Mouse (Mus musculus): ENCODE results near the gene Abca13. TPM values are rescaled to one million over a fixed set of nuclear protein-coding genes. Genes with fewer than 3 reads are reported as not detected.

The Abca13 gene
- polyA plus RNA-seq, 1 experiment from 2014 or later, result 0.03 TPM

- WGBS, result 88% methylated on average over 2 of the region's 2 CpGs
- Histone ChIP-seq H3K4me2 (no peak overlapping the region), H3K36me3 (no peaks in the 10 kb centered on the region), H3K9ac (no peak overlapping the region), H3K4me1 (replicated peaks) (no peaks in the 10 kb centered on the region), H3K27me3 (no peaks in the 10 kb centered on the region), H3K9me3 (no peaks in the 10 kb centered on the region), H3K4me3 (no peak overlapping the region), H3K27ac (replicated peaks) (no peak overlapping the region)
- no peak for ATAC-seq (ENCODE audit: low FRiP score, low read depth)
Observed at GRCm38 (mm10) chr11:9560026-9560425, 368.3 kb downstream of the Abca13 start.

- no peak overlapping the region for H3K9ac ChIP-seq
- no peak for ATAC-seq (ENCODE audit: low FRiP score, low read depth)
- H3K27me3 ChIP-seq, result no peaks in the 10 kb centered on the region
- no peak overlapping the region for H3K4me3 ChIP-seq
- no peak overlapping the region for H3K4me2 ChIP-seq
- H3K4me1 ChIP-seq (replicated peaks), result no peaks in the 10 kb centered on the region
- no peak overlapping the region for H3K27ac ChIP-seq (replicated peaks)
- no peaks in the 10 kb centered on the region for H3K9me3 ChIP-seq
- no peaks in the 10 kb centered on the region for H3K36me3 ChIP-seq
- WGBS, result 85% methylated on average over 2 of the region's 2 CpGs
Observed at GRCm38 (mm10) chr11:9568302-9568701, 376.6 kb downstream of the Abca13 start.

GRCm38 (mm10) chr11:9570319-9570718, 378.6 kb downstream of the Abca13 start:
- no peaks in the 10 kb centered on the region for H3K27me3 ChIP-seq
- no peak overlapping the region for H3K4me3 ChIP-seq
- no peak overlapping the region for H3K4me2 ChIP-seq
- no peak overlapping the region for H3K9ac ChIP-seq
- no peak overlapping the region for H3K27ac ChIP-seq (replicated peaks)
- no peaks in the 10 kb centered on the region for H3K4me1 ChIP-seq (replicated peaks)
- no peaks in the 10 kb centered on the region for H3K9me3 ChIP-seq
- WGBS, result 55% methylated on average over 6 of the region's 6 CpGs
- no peaks in the 10 kb centered on the region for H3K36me3 ChIP-seq
- ATAC-seq (ENCODE audit: low FRiP score, low read depth), result no peak

GRCm38 (mm10) chr11:9574894-9575293, 383.2 kb downstream of the Abca13 start:
- no peak for ATAC-seq (ENCODE audit: low FRiP score, low read depth)
- no peaks in the 10 kb centered on the region for H3K9me3 ChIP-seq
- no peaks in the 10 kb centered on the region for H3K36me3 ChIP-seq
- no peak overlapping the region for H3K4me2 ChIP-seq
- no peak overlapping the region for H3K4me3 ChIP-seq
- H3K9ac ChIP-seq, result no peak overlapping the region
- H3K27ac ChIP-seq (replicated peaks), result no peak overlapping the region
- H3K27me3 ChIP-seq, result no peaks in the 10 kb centered on the region
- H3K4me1 ChIP-seq (replicated peaks), result no peaks in the 10 kb centered on the region
- 53% methylated on average over 4 of the region's 4 CpGs for WGBS

- Histone ChIP-seq H3K4me2 (no peak overlapping the region), H3K27me3 (no peaks in the 10 kb centered on the region), H3K4me3 (no peak overlapping the region), H3K9me3 (no peaks in the 10 kb centered on the region), H3K27ac (replicated peaks) (no peak overlapping the region), H3K36me3 (no peaks in the 10 kb centered on the region), H3K9ac (no peak overlapping the region), H3K4me1 (replicated peaks) (no peaks in the 10 kb centered on the region)
- no peak for ATAC-seq (ENCODE audit: low FRiP score, low read depth)
- 45% methylated on average over 1 of the region's 1 CpGs for WGBS
Observed at GRCm38 (mm10) chr11:9591757-9592316, 400.1 kb downstream of the Abca13 start.

- Histone ChIP-seq H3K4me2 (no peak overlapping the region), H3K4me3 (no peak overlapping the region), H3K4me1 (replicated peaks) (no peaks in the 10 kb centered on the region), H3K36me3 (no peaks in the 10 kb centered on the region), H3K27me3 (no peaks in the 10 kb centered on the region), H3K27ac (replicated peaks) (no peak overlapping the region), H3K9me3 (no peaks in the 10 kb centered on the region), H3K9ac (no peak overlapping the region)
- no peak for ATAC-seq (ENCODE audit: low FRiP score, low read depth)
- 79% methylated on average over 2 of the region's 2 CpGs for WGBS
Observed at GRCm38 (mm10) chr11:9597299-9597698, 405.6 kb downstream of the Abca13 start.

GRCm38 (mm10) chr11:9601096-9601495, 409.4 kb downstream of the Abca13 start:
- WGBS, result 87% methylated on average over 3 of the region's 3 CpGs
- no peaks in the 10 kb centered on the region for H3K36me3 ChIP-seq
- no peak overlapping the region for H3K27ac ChIP-seq (replicated peaks)
- H3K4me2 ChIP-seq, result no peak overlapping the region
- no peaks in the 10 kb centered on the region for H3K9me3 ChIP-seq
- H3K27me3 ChIP-seq, result no peaks in the 10 kb centered on the region
- ATAC-seq (ENCODE audit: low FRiP score, low read depth), result no peak
- no peak overlapping the region for H3K9ac ChIP-seq
- no peaks in the 10 kb centered on the region for H3K4me1 ChIP-seq (replicated peaks)
- H3K4me3 ChIP-seq, result no peak overlapping the region

GRCm38 (mm10) chr11:9602137-9602536, 410.4 kb downstream of the Abca13 start:
- WGBS, result 83% methylated on average over 4 of the region's 4 CpGs
- no peak overlapping the region for H3K4me2 ChIP-seq
- no peak overlapping the region for H3K9ac ChIP-seq
- H3K36me3 ChIP-seq, result no peaks in the 10 kb centered on the region
- H3K27ac ChIP-seq (replicated peaks), result no peak overlapping the region
- H3K4me3 ChIP-seq, result no peak overlapping the region
- no peaks in the 10 kb centered on the region for H3K4me1 ChIP-seq (replicated peaks)
- no peaks in the 10 kb centered on the region for H3K27me3 ChIP-seq
- no peaks in the 10 kb centered on the region for H3K9me3 ChIP-seq
- no peak for ATAC-seq (ENCODE audit: low FRiP score, low read depth)

- no peak overlapping the region for H3K4me3 ChIP-seq
- H3K27me3 ChIP-seq, result no peaks in the 10 kb centered on the region
- H3K27ac ChIP-seq (replicated peaks), result no peak overlapping the region
- H3K4me2 ChIP-seq, result no peak overlapping the region
- H3K9ac ChIP-seq, result no peak overlapping the region
- H3K4me1 ChIP-seq (replicated peaks), result no peaks in the 10 kb centered on the region
- ATAC-seq (ENCODE audit: low FRiP score, low read depth), result no peak
- H3K9me3 ChIP-seq, result no peaks in the 10 kb centered on the region
- no peaks in the 10 kb centered on the region for H3K36me3 ChIP-seq
Observed at GRCm38 (mm10) chr11:9608249-9608648, 416.5 kb downstream of the Abca13 start.

- H3K4me3 ChIP-seq, result no peak overlapping the region
- H3K36me3 ChIP-seq, result no peaks in the 10 kb centered on the region
- no peak for ATAC-seq (ENCODE audit: low FRiP score, low read depth)
- no peak overlapping the region for H3K27ac ChIP-seq (replicated peaks)
- no peaks in the 10 kb centered on the region for H3K4me1 ChIP-seq (replicated peaks)
- 65% methylated on average over 3 of the region's 3 CpGs for WGBS
- no peak overlapping the region for H3K4me2 ChIP-seq
- H3K9me3 ChIP-seq, result no peaks in the 10 kb centered on the region
- no peaks in the 10 kb centered on the region for H3K27me3 ChIP-seq
- H3K9ac ChIP-seq, result no peak overlapping the region
Observed at GRCm38 (mm10) chr11:9609075-9609474, 417.3 kb downstream of the Abca13 start.

- Histone ChIP-seq H3K27ac (replicated peaks) (no peak overlapping the region), H3K4me3 (no peak overlapping the region), H3K27me3 (no peaks in the 10 kb centered on the region), H3K9me3 (no peaks in the 10 kb centered on the region), H3K4me1 (replicated peaks) (no peaks in the 10 kb centered on the region), H3K4me2 (no peak overlapping the region), H3K36me3 (no peaks in the 10 kb centered on the region), H3K9ac (no peak overlapping the region)
- WGBS, result 42% methylated on average over 2 of the region's 2 CpGs
- no peak for ATAC-seq (ENCODE audit: low FRiP score, low read depth)
Observed at GRCm38 (mm10) chr11:9616133-9616532, 424.4 kb downstream of the Abca13 start.

- Histone ChIP-seq H3K4me2 (no peak overlapping the region), H3K9ac (no peak overlapping the region), H3K9me3 (no peaks in the 10 kb centered on the region), H3K27me3 (no peaks in the 10 kb centered on the region), H3K4me3 (no peak overlapping the region), H3K36me3 (no peaks in the 10 kb centered on the region), H3K4me1 (replicated peaks) (no peaks in the 10 kb centered on the region), H3K27ac (replicated peaks) (no peak overlapping the region)
- 38% methylated on average over 1 of the region's 1 CpGs for WGBS
- no peak for ATAC-seq (ENCODE audit: low FRiP score, low read depth)
Observed at GRCm38 (mm10) chr11:9616665-9617064, 424.9 kb downstream of the Abca13 start.

- H3K4me2 ChIP-seq, result no peak overlapping the region
- WGBS, result 67% methylated on average over 1 of the region's 1 CpGs
- no peaks in the 10 kb centered on the region for H3K36me3 ChIP-seq
- ATAC-seq (ENCODE audit: low FRiP score, low read depth), result no peak
- no peak overlapping the region for H3K4me3 ChIP-seq
- H3K9me3 ChIP-seq, result no peaks in the 10 kb centered on the region
- H3K27me3 ChIP-seq, result no peaks in the 10 kb centered on the region
- no peak overlapping the region for H3K9ac ChIP-seq
- no peak overlapping the region for H3K27ac ChIP-seq (replicated peaks)
- no peaks in the 10 kb centered on the region for H3K4me1 ChIP-seq (replicated peaks)
Observed at GRCm38 (mm10) chr11:9619986-9620385, 428.2 kb downstream of the Abca13 start.

Measured in hindbrain, embryonic 15.5 days (tissue).